Mouse (Mus musculus) erythroblast, embryonic 14.5 days (primary cell): Measurements from ENCODE around the gene Cpvl.

Experiments used
- GATA1 ChIP-seq: IDR thresholded peaks from 2 replicates; pipeline ENCODE4 v1.6.1; 2012; ENCODE audit warnings: low read length, inconsistent platforms, mixed read lengths
- TAL1 ChIP-seq: IDR thresholded peaks from 3 replicates; pipeline ENCODE4 v1.6.1; 2012; ENCODE audit warnings: low read length, inconsistent platforms, mixed read lengths

GRCm38 (mm10) chr6:53996226-53996955 lies 17.9 kb upstream of the Cpvl start:
- no peak for TF ChIP-seq GATA1
- TF ChIP-seq TAL1: no peak
